Mouse (Mus musculus) ES-Bruce4 (cell line): ENCODE measurements around the gene Srrm3.

Experiments
- CTCF ChIP-seq: IDR thresholded peaks from one replicate; pipeline ENCODE4 v1.8.1; 2011; ENCODE audit warnings: low read depth, low read length
- EP300 ChIP-seq: IDR thresholded peaks from 2 replicates; pipeline ENCODE4 v1.6.1; 2011; ENCODE audit warnings: low read depth, low read length; ENCODE audit not compliant: insufficient read depth

DNA sequence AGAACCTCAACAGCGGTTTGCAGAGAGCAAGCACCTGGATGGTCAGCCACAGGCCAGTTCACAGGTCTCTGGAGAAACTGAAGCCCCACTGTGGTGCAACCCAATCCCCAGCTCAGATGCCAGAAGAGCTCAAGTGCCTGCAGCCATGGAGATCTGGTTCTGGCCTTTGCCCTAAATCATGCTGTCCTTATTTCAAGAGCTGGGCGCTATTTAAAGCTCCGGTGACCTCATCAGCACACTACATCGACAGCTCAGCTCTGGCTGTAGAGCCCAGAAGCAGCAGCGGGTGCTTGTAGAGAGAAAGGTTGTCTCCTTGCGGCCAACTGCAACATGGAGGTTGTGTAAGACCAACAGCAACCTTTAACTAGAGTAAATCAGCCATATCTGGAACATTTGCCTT, 107.5 kb downstream of the Srrm3 start:
- TF ChIP-seq CTCF (no peak), EP300 (no peak)
